Mouse (Mus musculus): Measurements from ENCODE around the gene Mef2c.

The Mef2c gene

GRCm38 (mm10) chr13:83604785-83605184 is 101.0 kb downstream of the Mef2c start:
- intact Hi-C loops (cut with DNase I): loop anchor here (5.0 kb wide), 1 partner anchor 32 kb away; no protein-coding TSS in a partner anchor

GRCm38 (mm10) chr13:83607883-83608581 is 104.2 kb downstream of the Mef2c start:
- intact Hi-C loops (cut with DNase I): loop anchor here (5.0 kb wide), 1 partner anchor 36 kb away; no protein-coding TSS in a partner anchor

GRCm38 (mm10) chr13:83608851-83609516 is 105.2 kb downstream of the Mef2c start:
- intact Hi-C loops (cut with DNase I): loop anchor here (5.0 kb wide), 1 partner anchor 37 kb away; no protein-coding TSS in a partner anchor

- intact Hi-C loops (cut with DNase I): loop anchor here (5.0 kb wide), 1 partner anchor 37 kb away; no protein-coding TSS in a partner anchor
Observed at GRCm38 (mm10) chr13:83609517-83609878, 105.7 kb downstream of the Mef2c start.

GRCm38 (mm10) chr13:83610124-83610523 is 106.3 kb downstream of the Mef2c start:
- intact Hi-C loops (cut with DNase I): no loop called here

- intact Hi-C loops (cut with DNase I): no loop called here
Observed at GRCm38 (mm10) chr13:83612195-83612594, 108.4 kb downstream of the Mef2c start.

- intact Hi-C loops (cut with DNase I): no loop called here
Observed at GRCm38 (mm10) chr13:83615875-83616274, 112.0 kb downstream of the Mef2c start.

- intact Hi-C loops (cut with DNase I): no loop called here
Observed at GRCm38 (mm10) chr13:83624651-83625050, 120.8 kb downstream of the Mef2c start.

GRCm38 (mm10) chr13:83627429-83627828 is 123.6 kb downstream of the Mef2c start:
- intact Hi-C loops (cut with DNase I): no loop called here

- intact Hi-C loops (cut with DNase I): no loop called here
Observed at GRCm38 (mm10) chr13:83628139-83628538, 124.3 kb downstream of the Mef2c start.

- intact Hi-C loops (cut with DNase I): no loop called here
Observed at GRCm38 (mm10) chr13:83633155-83633554, 129.3 kb downstream of the Mef2c start.

- intact Hi-C loops (cut with DNase I): no loop called here
Observed at GRCm38 (mm10) chr13:83635218-83635617, 131.4 kb downstream of the Mef2c start.

- intact Hi-C loops (cut with DNase I): no loop called here
Observed at GRCm38 (mm10) chr13:83637666-83638065, 133.8 kb downstream of the Mef2c start.

- intact Hi-C loops (cut with DNase I): no loop called here
Observed at GRCm38 (mm10) chr13:83638735-83639134, 134.9 kb downstream of the Mef2c start.

- intact Hi-C loops (cut with DNase I): no loop called here
Observed at GRCm38 (mm10) chr13:83649051-83649450, 145.2 kb downstream of the Mef2c start.

GRCm38 (mm10) chr13:83649795-83650476 is 146.1 kb downstream of the Mef2c start:
- intact Hi-C loops (cut with DNase I): loop anchor here (5.0 to 10.0 kb wide), 2 partner anchors 133 to 1705 kb away; no protein-coding TSS in a partner anchor

GRCm38 (mm10) chr13:83650807-83651206 is 147.0 kb downstream of the Mef2c start:
- intact Hi-C loops (cut with DNase I): loop anchor here (5.0 to 10.0 kb wide), 2 partner anchors 134 to 1706 kb away; no protein-coding TSS in a partner anchor

- intact Hi-C loops (cut with DNase I): loop anchor here (5.0 to 10.0 kb wide), 2 partner anchors 135 to 1707 kb away; no protein-coding TSS in a partner anchor
Observed at GRCm38 (mm10) chr13:83651941-83652548, 148.2 kb downstream of the Mef2c start.

GRCm38 (mm10) chr13:83652560-83652959 is 148.7 kb downstream of the Mef2c start:
- intact Hi-C loops (cut with DNase I): loop anchor here (5.0 to 10.0 kb wide), 2 partner anchors 135 to 1708 kb away; no protein-coding TSS in a partner anchor

- intact Hi-C loops (cut with DNase I): loop anchor here (5.0 to 10.0 kb wide), 2 partner anchors 138 to 1710 kb away; no protein-coding TSS in a partner anchor
Observed at GRCm38 (mm10) chr13:83654889-83655769, 151.3 kb downstream of the Mef2c start.

All from adrenal gland (tissue).